Mouse (Mus musculus) CD4-positive helper T cell, adult 2 months (primary cell): ENCODE results near the gene Usb1.

Source experiments
- DNase-seq: peaks from one replicate; pipeline ENCODE4 v3.0.0-alpha.2; 2012; ENCODE audit warnings: low read depth, missing footprints, low spot score

Gene Usb1

GRCm38 (mm10) chr8:95335706-95336105 is 3.6 kb downstream of the Usb1 start:
- no peak for DNase-seq

DNA sequence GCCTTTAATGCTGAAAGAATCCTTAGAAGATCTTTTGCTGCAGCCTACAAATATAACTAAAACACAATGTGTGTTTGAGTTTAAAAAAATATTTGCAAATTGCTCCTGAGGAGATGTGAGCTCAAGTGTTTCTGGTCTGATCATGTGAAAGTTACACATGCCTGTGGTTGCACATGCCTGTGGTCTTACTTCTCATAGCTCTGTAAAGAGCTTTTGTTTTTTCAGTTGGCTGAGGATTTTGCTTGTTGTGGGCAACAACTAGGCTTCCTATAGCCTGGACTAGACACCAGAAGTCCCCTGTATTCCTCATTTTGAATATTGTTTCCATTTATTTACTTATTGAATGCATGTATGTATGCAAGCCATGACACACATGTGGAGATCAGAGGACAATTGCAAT is 4.3 kb downstream of the Usb1 start:
- no peak for DNase-seq

DNA sequence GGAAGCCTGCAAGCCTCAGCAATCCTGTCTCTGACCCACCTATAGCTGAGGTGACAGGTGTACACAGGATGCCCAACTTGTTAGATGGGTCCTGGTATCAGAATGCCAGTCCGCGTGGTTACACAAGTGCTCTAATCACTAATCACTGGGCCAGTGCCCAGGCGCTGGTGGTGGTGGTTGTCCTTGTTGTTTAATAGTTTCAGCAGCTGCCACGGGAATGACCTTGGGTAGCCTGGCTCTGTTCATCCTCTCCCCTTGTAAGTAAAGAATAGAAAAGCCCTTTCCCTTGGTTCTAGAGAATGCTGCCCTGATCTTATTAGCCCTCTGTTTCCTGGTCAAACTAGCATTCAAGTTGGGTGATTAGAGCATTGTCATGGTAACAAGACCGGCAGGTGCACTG is 9.6 kb downstream of the Usb1 start:
- no peak for DNase-seq

DNA sequence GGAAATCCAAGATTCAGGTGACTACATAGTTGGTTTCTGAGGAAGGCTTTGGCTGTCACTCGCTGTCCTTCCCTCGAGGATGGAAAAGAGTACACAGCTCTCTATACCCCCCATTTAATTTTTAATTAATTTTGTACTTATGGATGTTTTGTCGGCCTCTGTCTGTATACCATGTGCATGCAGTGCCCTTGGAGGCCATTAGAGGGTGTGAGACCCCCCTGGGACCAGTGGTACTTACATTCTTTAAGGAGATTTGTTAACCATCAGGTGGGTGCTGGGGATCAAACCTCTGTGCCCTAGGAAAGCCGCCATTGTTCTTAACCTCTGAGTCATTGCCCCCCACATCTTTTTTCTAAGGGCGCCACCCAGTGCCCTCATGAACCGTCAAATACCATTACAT is 12.6 kb downstream of the Usb1 start:
- no peak for DNase-seq

- peak; percentile 52 for DNase-seq
Observed at GRCm38 (mm10) chr8:95346643-95347545, 14.8 kb downstream of the Usb1 start.

GRCm38 (mm10) chr8:95348356-95348755 is 16.3 kb downstream of the Usb1 start:
- DNase-seq: no peak

GRCm38 (mm10) chr8:95348811-95349630 is 16.9 kb downstream of the Usb1 start:
- peak; percentile 69 for DNase-seq

DNA sequence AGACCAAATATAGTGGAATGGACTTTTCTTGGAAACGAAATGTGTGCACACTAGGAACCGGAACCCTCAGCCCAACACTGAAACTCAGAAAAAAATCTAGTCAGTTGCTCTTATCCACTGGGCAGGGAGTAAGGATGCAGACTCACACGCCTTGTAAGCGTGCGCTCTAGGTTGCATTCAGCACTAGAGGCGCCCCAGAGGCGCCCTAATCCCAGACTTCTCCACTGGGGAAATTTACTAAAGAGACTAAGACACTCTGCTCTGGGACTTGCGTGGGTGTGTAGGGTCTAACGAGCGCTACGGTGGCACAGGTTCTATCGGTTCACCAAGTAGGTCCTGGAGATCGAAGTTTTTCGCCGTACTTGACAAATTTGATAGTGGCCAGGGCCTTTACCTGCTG is 19.4 kb downstream of the Usb1 start:
- no peak for DNase-seq

DNA sequence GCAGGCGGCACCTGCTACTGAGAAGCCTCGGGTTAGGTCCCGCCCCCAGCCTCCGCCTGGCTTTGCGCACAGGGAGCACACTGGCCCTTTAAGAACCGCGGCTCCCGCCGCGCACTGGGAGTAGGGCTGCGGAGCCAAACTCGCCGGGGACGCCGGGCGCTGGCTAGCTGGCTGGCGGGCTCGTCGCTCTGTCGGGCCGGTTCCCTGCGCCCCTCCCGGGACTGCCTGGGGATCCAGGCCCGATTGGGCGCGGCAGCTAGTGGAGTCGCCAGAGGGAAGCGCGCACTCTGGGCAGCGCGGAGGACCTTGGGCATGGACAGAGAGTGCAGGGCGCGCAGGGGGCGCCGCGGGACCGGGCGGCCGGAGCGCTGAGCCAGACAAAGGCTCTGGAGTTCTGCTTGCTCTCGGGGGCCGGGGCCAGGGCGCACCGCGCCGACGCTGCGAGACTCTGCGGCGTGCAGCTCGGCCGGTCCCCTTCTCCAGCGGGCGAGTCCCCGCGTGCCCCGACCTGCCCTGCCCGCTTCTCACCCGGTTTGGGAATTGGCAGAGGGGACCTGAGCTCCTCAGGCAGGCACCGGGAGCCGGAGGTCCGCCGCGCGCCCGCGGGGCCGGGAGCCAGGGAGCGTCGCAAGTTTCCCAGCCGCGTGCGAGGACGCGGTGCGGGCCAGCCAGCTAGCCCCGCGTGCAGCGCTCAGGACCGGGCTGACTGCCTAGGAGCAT is 20.2 kb downstream of the Usb1 start, which contains the start of gene Mmp15:
Gene Mmp15, plus strand, starts transcription at position 118 of the 720 bp plus-strand sequence.
- no peak for DNase-seq

- no peak for DNase-seq
Observed at GRCm38 (mm10) chr8:95352871-95353866, 21.1 kb downstream of the Usb1 start.

DNA sequence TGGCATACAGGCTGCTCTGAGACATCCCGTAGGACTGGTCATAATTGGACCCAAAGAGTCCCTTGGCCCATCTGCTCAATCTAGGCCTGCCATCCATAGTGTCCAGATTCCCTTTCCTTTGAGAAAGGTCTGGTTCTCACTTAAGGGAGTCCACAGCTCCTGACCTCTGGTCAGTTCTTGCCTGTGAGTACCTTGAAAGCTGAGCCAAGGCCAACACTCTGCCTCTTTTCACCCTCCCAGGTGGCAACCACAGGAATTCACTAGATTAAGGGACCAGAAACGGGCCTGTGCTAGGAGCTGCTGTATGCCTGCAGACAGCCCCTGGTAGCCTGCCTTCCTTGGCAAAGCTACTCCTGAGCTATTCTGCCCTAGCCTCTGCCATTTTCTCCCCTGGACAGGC is 22.5 kb downstream of the Usb1 start:
- no peak for DNase-seq

GRCm38 (mm10) chr8:95358550-95359411 is 26.7 kb downstream of the Usb1 start:
- no peak for DNase-seq

DNA sequence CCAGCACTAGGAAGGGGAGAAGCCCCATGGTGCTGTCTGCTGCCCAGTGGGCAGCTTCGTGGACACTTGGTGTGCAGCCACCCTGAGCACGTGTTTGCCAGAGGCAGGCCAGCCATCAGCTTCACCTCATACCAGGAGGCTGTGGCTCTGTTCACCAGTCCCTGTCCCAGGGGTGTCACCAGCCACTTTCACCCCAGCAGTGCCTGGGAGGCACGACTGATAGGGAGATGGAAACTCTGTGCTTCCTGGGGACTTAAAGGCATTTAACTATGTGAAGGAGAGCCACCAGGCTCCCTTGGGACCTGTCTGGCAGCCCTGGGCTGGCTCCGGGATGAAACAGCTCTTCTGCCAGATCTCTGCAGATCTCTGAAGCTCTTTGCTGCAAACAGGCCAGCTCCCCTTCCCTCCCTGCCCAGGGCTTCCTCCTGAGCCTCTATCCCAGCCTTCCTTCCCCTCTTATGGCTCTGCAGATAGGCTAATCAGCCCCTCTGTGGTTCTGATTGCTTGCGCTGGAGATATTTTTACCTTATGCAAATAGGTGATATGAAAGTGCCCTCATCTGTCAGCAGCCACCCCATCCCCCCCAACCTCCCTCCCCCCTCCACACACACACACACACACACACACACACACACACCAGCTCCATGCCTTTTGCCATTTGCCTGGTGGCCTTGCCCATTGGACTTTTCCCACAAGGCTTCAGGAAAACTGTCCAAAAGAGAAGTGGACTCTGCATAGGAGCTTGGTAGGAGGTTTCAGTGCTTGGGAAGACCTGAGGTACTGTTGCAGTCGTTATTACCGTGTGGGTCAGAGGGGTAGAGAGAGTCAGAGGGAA is 28.3 kb downstream of the Usb1 start:
- DNase-seq: no peak

DNA sequence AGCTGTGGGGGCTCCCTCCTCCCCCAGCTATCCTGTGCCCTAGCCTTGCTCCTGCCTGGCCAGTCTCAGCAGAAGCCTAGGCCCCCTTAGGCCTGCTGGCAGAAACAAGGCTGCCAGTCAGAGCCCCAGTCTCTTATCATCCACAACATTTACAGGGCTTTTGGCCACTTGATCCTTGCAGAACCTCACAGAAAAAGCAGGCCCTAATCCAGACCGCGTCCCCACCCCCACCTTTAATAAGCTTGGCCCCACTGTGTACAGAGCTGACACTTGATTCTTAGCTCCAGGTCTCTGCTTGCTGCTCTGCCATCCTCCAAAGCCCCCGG is 28.9 kb downstream of the Usb1 start:
- DNase-seq: no peak

GRCm38 (mm10) chr8:95362272-95362671 is 30.2 kb downstream of the Usb1 start:
- no peak for DNase-seq

- no peak for DNase-seq
Observed at GRCm38 (mm10) chr8:95363849-95364248, 31.8 kb downstream of the Usb1 start.

GRCm38 (mm10) chr8:95369581-95370326 is 37.7 kb downstream of the Usb1 start:
- peak; percentile 77 for DNase-seq

GRCm38 (mm10) chr8:95373389-95374002 is 41.4 kb downstream of the Usb1 start:
- DNase-seq: no peak
